Mouse (Mus musculus): ENCODE data around the gene Bcl2l11. TPM values are rescaled to one million over a fixed set of nuclear protein-coding genes. Genes with fewer than 3 reads are reported as not detected.
"Not testable (repeated sequence)": the region's sequence is repeated elsewhere in the genome, so short reads cannot be mapped to it uniquely, and the experiment has no call there.

Gene Bcl2l11
- polyA plus RNA-seq, 1 experiment = 0.67 TPM

DNA sequence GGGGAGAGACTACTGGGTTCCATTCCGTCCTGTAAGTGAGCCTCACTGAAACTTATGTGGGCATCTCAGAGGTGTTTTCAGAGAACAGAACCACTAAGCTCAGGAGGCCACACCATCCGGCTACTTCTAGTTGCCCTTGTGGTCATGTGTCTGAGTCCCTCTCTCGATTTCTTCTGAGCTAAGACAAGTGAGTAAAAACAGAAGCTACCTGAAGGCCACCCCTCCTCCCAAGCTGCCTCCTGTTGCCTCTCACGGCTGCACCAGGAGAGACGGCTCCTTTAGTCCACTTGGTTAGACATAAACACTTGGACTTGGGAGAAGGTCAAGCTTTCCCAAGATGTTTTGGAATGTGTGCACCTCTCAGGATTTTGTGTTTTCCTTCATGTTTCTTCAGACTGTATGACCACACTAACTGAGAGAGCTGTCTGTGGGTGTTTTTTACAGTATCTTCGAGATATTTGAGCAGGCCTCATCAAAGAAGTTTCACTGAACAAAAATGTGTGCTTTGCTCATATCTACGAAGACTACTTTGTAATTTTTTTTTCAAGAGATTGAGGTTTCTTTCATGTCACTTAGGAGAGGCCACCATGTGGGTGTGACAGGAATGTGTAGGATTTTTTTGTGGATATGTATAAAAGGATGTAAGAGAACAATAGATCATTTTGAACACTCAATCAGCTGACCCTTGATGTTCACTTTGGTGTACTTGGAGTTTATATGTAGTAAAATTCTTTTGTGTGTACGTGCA lies 37.9 kb upstream of the Bcl2l11 start:
- Histone ChIP-seq H3K36me3 (ENCODE audit: control insufficient read depth) (no peaks in the 10 kb centered on the region), H3K4me1 (ENCODE audit: control insufficient read depth) (peaks cover 16% of the 10 kb centered on the region), H3K4me3 (replicated peaks) (no peak overlapping the region), H3K9me3 (ENCODE audit: control insufficient read depth, low read length) (no peaks in the 10 kb centered on the region), H3K27me3 (ENCODE audit: control insufficient read depth) (no peaks in the 10 kb centered on the region)
- TF ChIP-seq TAL1 (IDR thresholded peaks at IDR 0.05; ENCODE audit: low read length) = no peak

DNA sequence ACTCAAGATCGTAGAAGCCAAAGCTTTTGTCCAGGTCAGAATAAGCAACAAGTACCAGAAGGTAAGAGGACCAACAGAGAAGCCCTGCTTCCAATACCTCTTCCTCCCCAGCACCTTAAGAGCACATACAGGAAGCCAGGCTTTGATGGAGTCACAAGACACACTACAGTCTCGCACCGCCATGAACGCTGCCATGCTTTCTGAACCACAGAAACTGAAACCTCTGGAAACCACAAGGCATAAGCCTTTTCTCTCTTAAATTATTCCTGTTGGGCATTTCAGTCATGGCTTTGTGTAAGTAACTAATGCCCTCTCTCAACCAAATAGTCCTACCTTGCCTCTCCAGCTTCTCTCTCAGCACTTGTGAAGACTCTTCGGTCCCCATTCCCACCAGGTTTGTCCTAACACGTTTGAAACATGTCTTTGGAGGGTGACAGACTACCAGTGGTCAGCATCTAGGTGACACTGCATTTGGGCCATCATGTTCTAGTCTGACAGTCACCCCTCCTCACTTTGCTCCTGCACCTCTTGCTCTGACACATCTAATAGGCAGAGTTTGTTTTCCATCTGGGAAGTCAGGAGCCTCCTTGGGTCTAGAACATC lies 35.5 kb upstream of the Bcl2l11 start:
- no peaks in the 10 kb centered on the region for H3K27me3 ChIP-seq (ENCODE audit: control insufficient read depth)
- H3K4me1 ChIP-seq (ENCODE audit: control insufficient read depth) = peaks cover 5% of the 10 kb centered on the region; the same call in 1 of the 2 replicates
- TF ChIP-seq TAL1 (IDR thresholded peaks at IDR 0.05; ENCODE audit: low read length) = no peak
- no peak for TF ChIP-seq GATA1 (IDR thresholded peaks at IDR 0.05; ENCODE audit: low read length)
- no peaks in the 10 kb centered on the region for H3K36me3 ChIP-seq (ENCODE audit: control insufficient read depth)
- no peak overlapping the region for H3K4me3 ChIP-seq (replicated peaks)
- no peaks in the 10 kb centered on the region for H3K9me3 ChIP-seq (ENCODE audit: control insufficient read depth, low read length)

DNA sequence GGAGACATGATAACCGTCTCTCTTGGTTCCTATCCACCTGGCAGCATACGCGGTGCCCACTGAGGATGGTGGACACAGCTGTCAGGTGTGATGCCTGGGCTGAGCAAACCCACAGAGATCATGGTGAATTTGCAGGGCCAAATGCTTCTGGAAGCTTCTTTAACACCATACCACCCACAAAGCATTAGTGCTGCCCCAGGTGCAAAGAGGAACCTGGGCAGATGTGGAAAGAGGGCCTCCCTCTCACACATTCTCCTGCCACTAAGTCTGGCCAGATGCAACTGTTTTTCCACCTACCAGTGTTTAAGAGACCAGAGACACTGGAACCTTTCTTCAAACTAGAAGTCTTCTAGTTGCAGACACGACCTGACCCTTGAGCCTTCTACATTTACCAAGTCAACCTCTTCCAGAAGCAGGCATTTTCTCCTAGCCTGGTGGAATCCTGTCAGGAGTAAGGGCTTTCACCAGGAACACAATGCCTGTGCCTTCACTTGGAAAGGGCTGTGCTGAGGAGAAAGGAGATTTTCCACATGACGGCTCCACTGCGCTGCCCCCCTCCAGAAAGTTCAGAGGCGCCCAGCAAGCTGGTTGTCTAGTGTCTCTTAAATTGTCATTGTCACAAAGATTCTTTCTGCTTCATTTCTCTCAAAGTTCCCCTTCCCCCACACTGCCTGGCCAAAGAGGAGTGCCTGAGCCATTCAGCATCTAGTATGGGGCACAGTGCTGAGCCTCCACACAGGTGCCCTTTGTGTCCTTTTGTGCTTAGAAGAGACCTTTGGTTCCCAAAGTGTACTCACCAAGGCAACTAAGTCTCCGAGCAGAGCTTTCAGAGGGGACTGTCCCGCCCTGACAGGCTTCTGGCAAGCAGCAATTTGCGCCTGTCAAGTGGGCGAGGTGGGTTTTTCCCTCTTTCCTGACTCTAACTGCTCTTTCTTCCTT lies 34.1 kb upstream of the Bcl2l11 start:
- H3K4me3 ChIP-seq (replicated peaks) = no peak overlapping the region
- H3K27me3 ChIP-seq (ENCODE audit: control insufficient read depth) = no peaks in the 10 kb centered on the region
- no peaks in the 10 kb centered on the region for H3K9me3 ChIP-seq (ENCODE audit: control insufficient read depth, low read length)
- no peaks in the 10 kb centered on the region for H3K36me3 ChIP-seq (ENCODE audit: control insufficient read depth)
- no peak for TF ChIP-seq TAL1 (IDR thresholded peaks at IDR 0.05; ENCODE audit: low read length)
- no peak for TF ChIP-seq GATA1 (IDR thresholded peaks at IDR 0.05; ENCODE audit: low read length)
- H3K4me1 ChIP-seq (ENCODE audit: control insufficient read depth) = no peaks in the 10 kb centered on the region

DNA sequence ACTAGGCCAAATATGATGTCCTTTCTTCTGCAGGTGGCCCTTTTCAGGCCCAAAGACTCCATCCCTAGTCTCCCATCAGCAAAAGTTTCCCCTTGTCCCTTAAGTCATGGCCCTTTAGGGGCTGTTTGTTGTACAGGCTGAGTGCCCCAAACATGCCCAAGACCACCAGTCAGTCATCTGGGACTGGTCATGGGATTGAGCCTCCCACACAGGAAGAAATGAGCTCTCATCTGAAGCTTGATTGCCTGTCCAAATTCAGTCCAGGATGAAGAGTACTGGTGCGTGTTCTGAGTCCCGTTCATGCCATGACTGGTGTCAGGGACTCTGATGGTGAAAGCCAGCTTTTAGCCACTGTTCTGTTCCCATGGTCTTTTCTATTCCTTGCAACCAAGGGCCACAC lies 33.4 kb upstream of the Bcl2l11 start:
- Histone ChIP-seq H3K9me3 (ENCODE audit: control insufficient read depth, low read length) (no peaks in the 10 kb centered on the region), H3K36me3 (ENCODE audit: control insufficient read depth) (no peaks in the 10 kb centered on the region), H3K27me3 (ENCODE audit: control insufficient read depth) (no peaks in the 10 kb centered on the region), H3K4me1 (ENCODE audit: control insufficient read depth) (no peaks in the 10 kb centered on the region), H3K4me3 (replicated peaks) (no peak overlapping the region)
- TF ChIP-seq GATA1 (IDR thresholded peaks at IDR 0.05; ENCODE audit: low read length) (no peak), TAL1 (IDR thresholded peaks at IDR 0.05; ENCODE audit: low read length) (no peak)

DNA sequence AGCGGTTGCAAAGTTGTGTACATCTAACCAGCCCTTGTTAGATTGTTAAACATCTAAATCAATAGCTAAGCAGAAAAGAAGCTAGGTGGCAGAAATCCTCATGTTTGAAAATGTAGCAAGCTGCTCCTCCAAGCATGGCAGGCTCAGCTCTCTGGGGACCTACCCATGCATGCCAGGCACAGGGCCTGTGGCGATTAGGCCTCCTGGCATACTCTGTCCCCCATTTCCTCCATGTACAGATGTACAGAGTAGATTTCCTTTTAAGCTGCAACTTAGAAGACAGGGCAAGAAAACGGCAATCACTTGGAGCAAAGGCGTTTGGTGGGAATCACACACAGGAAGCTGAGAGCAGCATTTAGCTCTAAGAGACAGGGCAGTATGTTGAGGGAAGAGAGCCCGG lies 31.6 kb upstream of the Bcl2l11 start:
- H3K27me3 ChIP-seq (ENCODE audit: control insufficient read depth) = no peaks in the 10 kb centered on the region
- H3K4me3 ChIP-seq (replicated peaks) = no peak overlapping the region
- H3K9me3 ChIP-seq (ENCODE audit: control insufficient read depth, low read length) = no peaks in the 10 kb centered on the region
- H3K4me1 ChIP-seq (ENCODE audit: control insufficient read depth) = no peaks in the 10 kb centered on the region
- no peak for TF ChIP-seq GATA1 (IDR thresholded peaks at IDR 0.05; ENCODE audit: low read length)
- no peak for TF ChIP-seq TAL1 (IDR thresholded peaks at IDR 0.05; ENCODE audit: low read length)
- no peaks in the 10 kb centered on the region for H3K36me3 ChIP-seq (ENCODE audit: control insufficient read depth)

DNA sequence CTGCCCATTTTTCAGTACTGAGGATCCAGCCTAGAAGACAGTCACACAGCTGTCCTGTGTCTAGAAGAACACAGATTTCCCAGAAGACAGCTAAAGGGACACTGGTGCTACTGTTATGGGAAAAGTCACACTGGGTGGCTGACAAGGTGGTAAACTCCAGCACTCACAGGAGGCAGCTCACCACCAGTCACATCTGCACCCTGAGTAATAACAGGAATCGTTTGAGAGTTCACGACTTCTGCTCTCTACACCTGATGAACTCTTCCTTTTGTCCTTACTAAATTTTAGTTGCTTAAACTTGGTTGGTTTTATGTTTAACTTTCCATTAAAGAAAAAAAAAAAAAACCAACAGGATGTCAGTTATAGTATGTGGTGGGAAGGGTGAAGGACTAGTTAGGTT lies 31.2 kb upstream of the Bcl2l11 start:
- Histone ChIP-seq H3K4me3 (replicated peaks) (no peak overlapping the region), H3K4me1 (ENCODE audit: control insufficient read depth) (no peaks in the 10 kb centered on the region), H3K9me3 (ENCODE audit: control insufficient read depth, low read length) (no peaks in the 10 kb centered on the region), H3K36me3 (ENCODE audit: control insufficient read depth) (no peaks in the 10 kb centered on the region), H3K27me3 (ENCODE audit: control insufficient read depth) (no peaks in the 10 kb centered on the region)
- TF ChIP-seq TAL1 (IDR thresholded peaks at IDR 0.05; ENCODE audit: low read length) (no peak), GATA1 (IDR thresholded peaks at IDR 0.05; ENCODE audit: low read length) (no peak)

DNA sequence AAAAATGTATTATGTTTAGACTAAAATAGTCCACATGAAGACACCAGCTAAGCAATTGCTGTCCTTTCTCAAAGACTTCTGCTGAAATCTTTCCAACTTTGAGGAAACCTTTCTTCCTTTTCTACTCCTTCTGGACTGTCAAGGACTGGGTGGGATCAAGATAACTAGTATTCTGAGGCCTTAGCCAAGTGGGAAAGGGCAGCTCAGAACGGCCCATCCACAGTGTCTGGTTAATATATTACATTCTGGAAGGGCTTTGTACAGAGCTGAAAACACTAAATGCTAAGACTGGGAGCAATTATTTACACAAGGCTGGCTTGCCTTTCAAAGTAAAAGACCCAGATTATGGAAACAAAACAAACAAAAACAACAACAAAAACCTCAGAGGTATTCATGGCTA lies 30.6 kb upstream of the Bcl2l11 start:
- TF ChIP-seq TAL1 (IDR thresholded peaks at IDR 0.05; ENCODE audit: low read length) (no peak), GATA1 (IDR thresholded peaks at IDR 0.05; ENCODE audit: low read length) (no peak)
- no peaks in the 10 kb centered on the region for H3K36me3 ChIP-seq (ENCODE audit: control insufficient read depth)
- H3K27me3 ChIP-seq (ENCODE audit: control insufficient read depth) = no peaks in the 10 kb centered on the region
- no peaks in the 10 kb centered on the region for H3K9me3 ChIP-seq (ENCODE audit: control insufficient read depth, low read length)
- no peak overlapping the region for H3K4me3 ChIP-seq (replicated peaks)
- H3K4me1 ChIP-seq (ENCODE audit: control insufficient read depth) = no peaks in the 10 kb centered on the region

DNA sequence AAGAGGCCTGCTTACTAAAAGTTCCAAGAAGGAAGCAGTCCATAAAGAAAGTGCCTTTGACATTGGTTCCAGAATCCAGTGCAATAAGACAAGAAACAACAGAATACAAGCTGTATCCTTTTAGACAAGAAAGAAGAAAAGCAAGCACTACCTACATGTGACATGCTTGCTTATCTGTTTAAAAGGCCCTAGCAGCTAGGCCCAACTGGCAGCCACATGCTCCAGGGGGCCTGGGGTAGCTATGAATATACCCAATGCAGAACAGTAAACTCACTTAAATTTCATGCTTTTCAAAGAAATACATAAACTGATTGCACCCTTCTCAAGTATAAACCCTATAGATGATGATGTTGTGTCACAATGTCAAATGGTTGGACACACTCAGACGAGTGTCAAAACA lies 29.8 kb upstream of the Bcl2l11 start:
- H3K4me3 ChIP-seq (replicated peaks) = no peak overlapping the region
- H3K27me3 ChIP-seq (ENCODE audit: control insufficient read depth) = no peaks in the 10 kb centered on the region
- H3K4me1 ChIP-seq (ENCODE audit: control insufficient read depth) = no peaks in the 10 kb centered on the region
- TF ChIP-seq GATA1 (IDR thresholded peaks at IDR 0.05; ENCODE audit: low read length) = no peak
- TF ChIP-seq TAL1 (IDR thresholded peaks at IDR 0.05; ENCODE audit: low read length) = no peak
- H3K9me3 ChIP-seq (ENCODE audit: control insufficient read depth, low read length) = no peaks in the 10 kb centered on the region
- no peaks in the 10 kb centered on the region for H3K36me3 ChIP-seq (ENCODE audit: control insufficient read depth)

DNA sequence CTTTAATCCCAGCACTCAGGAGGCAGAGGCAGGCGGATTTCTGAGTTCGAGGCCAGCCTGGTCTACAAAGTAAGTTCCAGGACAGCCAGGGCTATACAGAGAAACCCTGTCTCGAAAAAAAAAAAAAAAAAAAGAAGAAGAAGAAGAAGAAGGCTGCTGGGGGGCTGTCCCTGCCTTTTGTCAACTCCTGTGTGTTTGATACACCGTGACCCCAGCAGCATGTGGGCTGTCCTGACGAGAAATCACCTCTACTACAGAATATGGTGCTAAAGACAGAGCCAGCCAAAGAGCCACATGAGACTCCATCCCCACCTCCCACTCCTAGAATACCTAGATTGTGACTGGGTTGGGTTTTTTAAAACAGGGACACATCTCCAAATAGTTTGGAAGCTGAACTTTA lies 27.7 kb upstream of the Bcl2l11 start:
- not testable (repeated sequence) for H3K4me1 ChIP-seq (ENCODE audit: control insufficient read depth); H3K4me3 ChIP-seq (replicated peaks); H3K27me3 ChIP-seq (ENCODE audit: control insufficient read depth); H3K9me3 ChIP-seq (ENCODE audit: control insufficient read depth, low read length); H3K36me3 ChIP-seq (ENCODE audit: control insufficient read depth)
